Mouse (Mus musculus) urinary bladder, postnatal 36 days (tissue): ENCODE data around the gene Borcs5.

ENCODE experiments used
- DNase-seq, 2 experiments: peaks; one replicate each; pipeline ENCODE4 v3.0.0; 2022; ENCODE audit warnings: low spot score in 2 of 2, mixed read lengths in 1 of 2

Borcs5 gene

GRCm38 (mm10) chr6:134626564-134626963, 12.7 kb upstream of the Borcs5 start:
- no peak for DNase-seq

GRCm38 (mm10) chr6:134630447-134630846, 8.9 kb upstream of the Borcs5 start:
- DNase-seq: no peak

GRCm38 (mm10) chr6:134631947-134632687, 7.2 kb upstream of the Borcs5 start, which contains the start of gene Mansc1:
Gene Mansc1, minus strand, starts transcription at chr6:134632488.
- peak; percentile 51 to 58 for DNase-seq

- no peak for DNase-seq
Observed at GRCm38 (mm10) chr6:134632756-134633155, 6.6 kb upstream of the Borcs5 start.

GRCm38 (mm10) chr6:134633553-134633952, 5.8 kb upstream of the Borcs5 start:
- DNase-seq: no peak

- DNase-seq: no peak
Observed at GRCm38 (mm10) chr6:134636476-134636875, 2.8 kb upstream of the Borcs5 start.

GRCm38 (mm10) chr6:134639900-134640299, 590 bp downstream of the Borcs5 start:
- DNase-seq: no peak

- DNase-seq: peak; percentile 86 to 93
Observed at GRCm38 (mm10) chr6:134640485-134641475, 1.5 kb downstream of the Borcs5 start.

GRCm38 (mm10) chr6:134641738-134642446, 2.6 kb downstream of the Borcs5 start:
- peak in 1 of 2 experiments; percentile 7 for DNase-seq

- no peak for DNase-seq
Observed at GRCm38 (mm10) chr6:134643296-134643695, 4.0 kb downstream of the Borcs5 start.

GRCm38 (mm10) chr6:134646835-134647234, 7.5 kb downstream of the Borcs5 start:
- no peak for DNase-seq

- no peak for DNase-seq
Observed at GRCm38 (mm10) chr6:134647621-134648020, 8.3 kb downstream of the Borcs5 start.

GRCm38 (mm10) chr6:134648356-134648755, 9.0 kb downstream of the Borcs5 start:
- no peak for DNase-seq

GRCm38 (mm10) chr6:134656527-134656926, 17.2 kb downstream of the Borcs5 start:
- no peak for DNase-seq

- peak in 1 of 2 experiments; percentile 48 for DNase-seq
Observed at GRCm38 (mm10) chr6:134659108-134659958, 20.0 kb downstream of the Borcs5 start.

- DNase-seq: no peak
Observed at GRCm38 (mm10) chr6:134660714-134661406, 21.6 kb downstream of the Borcs5 start.

GRCm38 (mm10) chr6:134664573-134664972, 25.3 kb downstream of the Borcs5 start:
- DNase-seq: no peak

GRCm38 (mm10) chr6:134665817-134666216, 26.5 kb downstream of the Borcs5 start:
- no peak for DNase-seq

GRCm38 (mm10) chr6:134668519-134668918, 29.2 kb downstream of the Borcs5 start:
- DNase-seq: no peak

GRCm38 (mm10) chr6:134669179-134669865, 30.0 kb downstream of the Borcs5 start:
- DNase-seq: no peak
